Mouse (Mus musculus) heart, embryonic 12.5 days (tissue): ENCODE measurements around the gene Uqcrh. TPM values are rescaled to one million over a fixed set of nuclear protein-coding genes. Genes with fewer than 3 reads are reported as not detected.

Experiments
- ATAC-seq: fragments of 200-750 bp; cut with Nextera tagmentation; 2 replicates; pipeline ENCODE4 v1.8.0; 2017; ENCODE audit warnings: moderate TSS enrichment, moderate library complexity; ENCODE audit not compliant: insufficient number of reproducible peaks, low FRiP score
- H3K27ac ChIP-seq: fragments of 300-500 bp; sonication (generic); 2 replicates; pipeline ENCODE4 v1.5.1; 2016; ENCODE audit warnings: mild to moderate bottlenecking, moderate library complexity; ENCODE audit not compliant: poor library complexity, severe bottlenecking
- H3K27me3 ChIP-seq: fragments of 300-500 bp; sonication (generic); replicated peaks from 2 replicates; pipeline ENCODE4 v1.6.1; 2016; ENCODE audit warnings: mild to moderate bottlenecking, moderate library complexity
- H3K36me3 ChIP-seq: fragments of 300-500 bp; sonication (generic); 2 replicates; pipeline ENCODE4 v1.6.1; 2016; ENCODE audit warnings: mild to moderate bottlenecking, moderate library complexity
- H3K4me1 ChIP-seq: fragments of 300-500 bp; sonication (generic); replicated peaks from 2 replicates; pipeline ENCODE4 v1.6.1; 2016; ENCODE audit warnings: mild to moderate bottlenecking
- H3K4me2 ChIP-seq: fragments of 300-500 bp; sonication (generic); 2 replicates; pipeline ENCODE4 v1.6.1; 2016; ENCODE audit warnings: mild to moderate bottlenecking, moderate library complexity
- H3K4me3 ChIP-seq: fragments of 300-500 bp; sonication (generic); 2 replicates; pipeline ENCODE4 v1.5.1; 2016; ENCODE audit warnings: mild to moderate bottlenecking
- H3K9ac ChIP-seq: fragments of 300-500 bp; sonication (generic); 2 replicates; pipeline ENCODE4 v1.6.1; 2016; ENCODE audit warnings: mild to moderate bottlenecking, moderate library complexity
- H3K9me3 ChIP-seq: fragments of 300-500 bp; sonication (generic); replicated peaks from 2 replicates; pipeline ENCODE4 v1.6.1; 2016; ENCODE audit warnings: mild to moderate bottlenecking, moderate library complexity
- WGBS: fragments of 180-500 bp; shearing (Covaris S2); methylation state at CpG from one replicate; pipeline ENCODE4 v1.1.7; 2016; 5-methylcytosine and 5-hydroxymethylcytosine counted together
- polyA plus RNA-seq: library from polyadenylated mRNA; unstranded; fragments of >200 nt; fragmentation: Nextera tagmentation; extraction: Ambion mirVana; gene quantifications from 2 replicates; pipeline ENCODE4 v1.2.1, GENCODE M21; 2016

The Uqcrh gene
- 868 and 885 TPM in 2 replicates for polyA plus RNA-seq

GRCm38 (mm10) chr4:116074861-116075620, at the start of gene Uqcrh, which contains the start of gene Lrrc41:
TSS of gene Uqcrh (minus strand) at chr4:116075071.
TSS of gene Lrrc41 (plus strand) at chr4:116075269.
- Histone ChIP-seq H3K36me3 (peaks cover 11% of the 10 kb centered on the region), H3K27ac (peak within 1 kb of the TSS; percentile 99), H3K27me3 (no peaks in the 10 kb centered on the region), H3K4me2 (peak within 1 kb of the TSS; percentile 88), H3K9me3 (no peaks in the 10 kb centered on the region), H3K4me1 (peaks cover 36% of the 10 kb centered on the region), H3K4me3 (peak within 1 kb of the TSS; percentile 95), H3K9ac (peak within 1 kb of the TSS; percentile 100)
- WGBS, result under 1% methylated on average over 55 of the region's 55 CpGs
- peak; percentile 92 for ATAC-seq

GRCm38 (mm10) chr4:116123602-116124519, 49.0 kb upstream of the Uqcrh start, which contains the start of the genes Rad54l and Pomgnt1:
TSS of gene Rad54l (minus strand) at chr4:116123690.
TSS of gene Pomgnt1 (plus strand) at chr4:116123840.
- Histone ChIP-seq H3K27ac (peak within 1 kb of the TSS; percentile 65), H3K4me3 (peak within 1 kb of the TSS; percentile 68), H3K9ac (peak within 1 kb of the TSS; percentile 77), H3K4me2 (peak within 1 kb of the TSS; percentile 84), H3K27me3 (no peaks in the 10 kb centered on the region), H3K36me3 (peaks cover 15% of the 10 kb centered on the region), H3K4me1 (peaks cover 14% of the 10 kb centered on the region), H3K9me3 (no peaks in the 10 kb centered on the region)
- WGBS, result 6% methylated on average over 24 of the region's 24 CpGs
- peak; percentile 93 for ATAC-seq

- Histone ChIP-seq H3K36me3 (peaks cover 22% of the 10 kb centered on the region), H3K4me2 (peak overlapping the region; percentile 84), H3K27me3 (no peaks in the 10 kb centered on the region), H3K9ac (peak overlapping the region; percentile 67), H3K4me3 (peak overlapping the region; percentile 68), H3K9me3 (no peaks in the 10 kb centered on the region), H3K4me1 (peaks cover 14% of the 10 kb centered on the region), H3K27ac (no peak overlapping the region)
- 3% methylated on average over 1 of the region's 1 CpGs for WGBS
- no peak for ATAC-seq
These were observed 47.9 kb upstream of the Uqcrh start for GRCm38 (mm10) chr4:116122762-116123161.

GRCm38 (mm10) chr4:116111486-116111885, 36.6 kb upstream of the Uqcrh start:
- no peak for ATAC-seq
- H3K9me3 ChIP-seq, result no peaks in the 10 kb centered on the region
- H3K27ac ChIP-seq, result no peak overlapping the region
- H3K27me3 ChIP-seq, result no peaks in the 10 kb centered on the region
- H3K4me2 ChIP-seq, result no peak overlapping the region
- no peak overlapping the region for H3K9ac ChIP-seq
- H3K4me1 ChIP-seq, result no peaks in the 10 kb centered on the region
- peaks cover 48% of the 10 kb centered on the region for H3K36me3 ChIP-seq
- no peak overlapping the region for H3K4me3 ChIP-seq
- WGBS, result 89% methylated on average over 2 of the region's 2 CpGs

- ATAC-seq, result no peak
- H3K4me3 ChIP-seq, result no peak overlapping the region
- peaks cover 49% of the 10 kb centered on the region for H3K36me3 ChIP-seq
- no peak overlapping the region for H3K27ac ChIP-seq
- 83% methylated on average over 6 of the region's 6 CpGs for WGBS
- H3K4me2 ChIP-seq, result no peak overlapping the region
- no peaks in the 10 kb centered on the region for H3K27me3 ChIP-seq
- no peak overlapping the region for H3K9ac ChIP-seq
- H3K4me1 ChIP-seq, result no peaks in the 10 kb centered on the region
- H3K9me3 ChIP-seq, result no peaks in the 10 kb centered on the region
These were observed 35.8 kb upstream of the Uqcrh start for GRCm38 (mm10) chr4:116110695-116111094.

- Histone ChIP-seq H3K9me3 (no peaks in the 10 kb centered on the region), H3K4me1 (no peaks in the 10 kb centered on the region), H3K36me3 (peaks cover 64% of the 10 kb centered on the region), H3K27ac (no peak overlapping the region), H3K4me2 (no peak overlapping the region), H3K27me3 (no peaks in the 10 kb centered on the region), H3K9ac (no peak overlapping the region), H3K4me3 (no peak overlapping the region)
- ATAC-seq, result no peak
- WGBS, result 95% methylated on average over 5 of the region's 5 CpGs
These were observed 30.4 kb upstream of the Uqcrh start for GRCm38 (mm10) chr4:116105278-116105677.

GRCm38 (mm10) chr4:116100959-116101358, 26.1 kb upstream of the Uqcrh start:
- no peak overlapping the region for H3K4me3 ChIP-seq
- no peaks in the 10 kb centered on the region for H3K9me3 ChIP-seq
- H3K9ac ChIP-seq, result no peak overlapping the region
- ATAC-seq, result 0 out of 2 replicates have a peak, but pooled peaks have one; percentile 45
- H3K27me3 ChIP-seq, result no peaks in the 10 kb centered on the region
- no peak overlapping the region for H3K27ac ChIP-seq
- peaks cover 93% of the 10 kb centered on the region for H3K36me3 ChIP-seq
- no peak overlapping the region for H3K4me2 ChIP-seq
- 71% methylated on average over 7 of the region's 7 CpGs for WGBS
- H3K4me1 ChIP-seq, result no peaks in the 10 kb centered on the region

- Histone ChIP-seq H3K27me3 (no peaks in the 10 kb centered on the region), H3K27ac (no peak overlapping the region), H3K36me3 (peaks cover 97% of the 10 kb centered on the region), H3K9ac (no peak overlapping the region), H3K9me3 (no peaks in the 10 kb centered on the region), H3K4me2 (no peak overlapping the region), H3K4me1 (no peaks in the 10 kb centered on the region), H3K4me3 (no peak overlapping the region)
- 75% methylated on average over 8 of the region's 8 CpGs for WGBS
- no peak for ATAC-seq
These were observed 22.3 kb upstream of the Uqcrh start for GRCm38 (mm10) chr4:116097211-116097610.

GRCm38 (mm10) chr4:116096291-116096690, 21.4 kb upstream of the Uqcrh start:
- ATAC-seq, result no peak
- no peak overlapping the region for H3K27ac ChIP-seq
- H3K27me3 ChIP-seq, result no peaks in the 10 kb centered on the region
- no peak overlapping the region for H3K4me2 ChIP-seq
- no peaks in the 10 kb centered on the region for H3K9me3 ChIP-seq
- no peaks in the 10 kb centered on the region for H3K4me1 ChIP-seq
- no peak overlapping the region for H3K4me3 ChIP-seq
- peaks cover 97% of the 10 kb centered on the region for H3K36me3 ChIP-seq
- H3K9ac ChIP-seq, result no peak overlapping the region
- 90% methylated on average over 10 of the region's 10 CpGs for WGBS

GRCm38 (mm10) chr4:116088510-116089249, 13.8 kb upstream of the Uqcrh start:
- ATAC-seq, result no peak
- no peaks in the 10 kb centered on the region for H3K27me3 ChIP-seq
- H3K4me2 ChIP-seq, result no peak overlapping the region
- H3K9ac ChIP-seq, result no peak overlapping the region
- H3K27ac ChIP-seq, result no peak overlapping the region
- no peaks in the 10 kb centered on the region for H3K4me1 ChIP-seq
- H3K36me3 ChIP-seq, result peaks cover 86% of the 10 kb centered on the region
- WGBS, result 85% methylated on average over 23 of the region's 23 CpGs
- H3K9me3 ChIP-seq, result no peaks in the 10 kb centered on the region
- no peak overlapping the region for H3K4me3 ChIP-seq
